Mouse (Mus musculus): Measurements from ENCODE around the gene Cggbp1. TPM values are rescaled to one million over a fixed set of nuclear protein-coding genes. Genes with fewer than 3 reads are reported as not detected.

Gene Cggbp1
- polyA plus RNA-seq, 1 experiment = 17.4 TPM

DNA sequence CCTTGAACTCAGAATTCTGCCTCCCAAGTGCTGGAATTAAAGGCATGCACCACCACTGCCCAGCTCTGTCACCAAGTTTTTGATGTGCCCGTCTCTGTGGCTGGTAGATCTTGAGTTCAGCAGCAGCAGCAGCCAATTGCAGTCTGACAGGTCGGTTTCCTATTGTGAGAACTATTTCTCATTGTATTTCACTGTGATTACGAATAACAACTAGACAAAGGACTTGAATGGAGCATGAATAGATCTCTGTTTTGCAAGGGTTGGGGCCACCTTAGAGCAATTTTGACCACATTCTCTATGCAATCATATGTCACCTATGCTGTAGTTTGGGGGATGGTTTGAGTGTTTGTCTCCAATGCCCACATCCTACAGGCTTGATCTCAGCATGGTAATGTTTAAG lies 29.2 kb downstream of the Cggbp1 start:
- 76% methylated on average over 3 of the region's 3 CpGs for WGBS
- Histone ChIP-seq H3K4me1 (ENCODE audit: control insufficient read depth, insufficient read depth, low read length) (no peaks in the 10 kb centered on the region; the same call in 1 of the 2 replicates), H3K4me3 (replicated peaks; ENCODE audit: extremely low read depth, low read depth, low read length) (no peak overlapping the region)
- no peak for DNase-seq
- no peak for TF ChIP-seq POLR2A (IDR thresholded peaks at IDR 0.05; ENCODE audit: borderline replicate concordance, extremely low read depth, low read depth, low read length)
- TF ChIP-seq CTCF (IDR thresholded peaks at IDR 0.05; ENCODE audit: insufficient read depth, low read length) = no peak

DNA sequence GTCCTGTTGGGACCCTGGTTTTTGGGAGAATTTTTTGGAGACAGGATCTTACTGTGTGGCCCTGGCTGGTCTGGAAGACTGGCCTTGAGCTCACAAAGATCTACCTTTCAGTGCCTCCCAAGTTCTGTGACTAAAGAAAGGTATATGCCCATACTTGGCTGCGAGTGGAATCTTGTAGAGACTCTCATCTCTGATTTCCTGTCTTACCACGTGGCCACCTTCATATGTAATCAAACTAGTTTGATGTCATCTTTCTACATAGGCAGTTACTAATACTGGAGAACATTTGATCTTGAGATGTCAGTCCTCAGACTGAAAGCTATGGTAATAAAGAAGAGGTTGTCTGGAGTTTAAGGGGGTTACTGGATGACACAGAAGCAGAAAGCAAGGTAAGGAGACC lies 29.6 kb downstream of the Cggbp1 start:
- TF ChIP-seq POLR2A (IDR thresholded peaks at IDR 0.05; ENCODE audit: borderline replicate concordance, extremely low read depth, low read depth, low read length) (no peak), CTCF (IDR thresholded peaks at IDR 0.05; ENCODE audit: insufficient read depth, low read length) (no peak)
- no peak overlapping the region for H3K4me3 ChIP-seq (replicated peaks; ENCODE audit: extremely low read depth, low read depth, low read length)
- 64% methylated on average over 2 of the region's 2 CpGs for WGBS
- no peak for DNase-seq
- H3K4me1 ChIP-seq (ENCODE audit: control insufficient read depth, insufficient read depth, low read length) = no peaks in the 10 kb centered on the region; the same call in 1 of the 2 replicates

DNA sequence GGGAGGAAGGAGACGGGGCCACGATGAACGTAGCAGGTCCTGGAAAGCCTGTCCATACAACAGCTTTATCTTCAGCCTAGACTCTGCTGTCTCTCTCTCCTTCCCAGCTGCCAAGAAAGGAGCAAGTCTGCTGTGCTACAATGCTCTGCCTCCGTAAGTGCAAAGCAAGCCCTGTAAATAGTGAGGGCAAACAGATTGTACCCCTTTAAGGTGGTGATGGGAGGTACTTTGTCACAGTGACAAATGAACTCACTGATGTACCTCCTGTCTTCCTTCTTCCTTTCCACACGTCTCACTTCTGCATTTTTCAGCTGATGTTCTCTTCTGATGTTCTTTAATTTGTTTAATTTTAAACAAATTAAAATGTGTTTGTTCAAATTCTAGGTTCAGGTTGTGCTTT lies 32.1 kb downstream of the Cggbp1 start:
- WGBS = 40% methylated on average over 5 of the region's 5 CpGs
- H3K4me1 ChIP-seq (ENCODE audit: control insufficient read depth, insufficient read depth, low read length) = no peaks in the 10 kb centered on the region; the same call in 1 of the 2 replicates
- no peak for TF ChIP-seq POLR2A (IDR thresholded peaks at IDR 0.05; ENCODE audit: borderline replicate concordance, extremely low read depth, low read depth, low read length)
- no peak for TF ChIP-seq CTCF (IDR thresholded peaks at IDR 0.05; ENCODE audit: insufficient read depth, low read length)
- H3K4me3 ChIP-seq (replicated peaks; ENCODE audit: extremely low read depth, low read depth, low read length) = no peak overlapping the region
- no peak for DNase-seq

DNA sequence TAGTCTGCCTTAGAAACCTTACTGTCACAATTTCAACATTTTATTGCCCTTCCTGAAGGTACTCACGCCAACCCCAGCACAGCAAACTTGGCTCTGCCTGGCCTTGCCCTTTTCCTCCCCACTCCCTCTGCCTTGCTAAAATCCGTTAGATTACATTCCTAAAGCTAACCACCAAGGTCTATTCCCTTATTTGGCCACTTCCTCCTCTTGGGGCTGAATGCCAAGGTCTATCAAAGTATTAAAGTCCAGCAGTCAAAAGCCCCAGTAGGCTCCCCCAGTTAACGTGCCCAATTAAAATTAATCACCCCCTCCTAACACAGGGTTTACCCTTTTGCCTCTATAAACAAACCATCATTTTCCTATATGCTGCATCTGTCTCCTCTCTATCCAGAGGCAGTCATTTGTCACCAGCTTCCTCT lies 32.6 kb downstream of the Cggbp1 start:
- 9% methylated on average over 3 of the region's 3 CpGs for WGBS
- no peak for DNase-seq
- Histone ChIP-seq H3K4me3 (replicated peaks; ENCODE audit: extremely low read depth, low read depth, low read length) (no peak overlapping the region), H3K4me1 (ENCODE audit: control insufficient read depth, insufficient read depth, low read length) (no peaks in the 10 kb centered on the region; the same call in 1 of the 2 replicates)
- no peak for TF ChIP-seq POLR2A (IDR thresholded peaks at IDR 0.05; ENCODE audit: borderline replicate concordance, extremely low read depth, low read depth, low read length)
- TF ChIP-seq CTCF (IDR thresholded peaks at IDR 0.05; ENCODE audit: insufficient read depth, low read length) = no peak

DNA sequence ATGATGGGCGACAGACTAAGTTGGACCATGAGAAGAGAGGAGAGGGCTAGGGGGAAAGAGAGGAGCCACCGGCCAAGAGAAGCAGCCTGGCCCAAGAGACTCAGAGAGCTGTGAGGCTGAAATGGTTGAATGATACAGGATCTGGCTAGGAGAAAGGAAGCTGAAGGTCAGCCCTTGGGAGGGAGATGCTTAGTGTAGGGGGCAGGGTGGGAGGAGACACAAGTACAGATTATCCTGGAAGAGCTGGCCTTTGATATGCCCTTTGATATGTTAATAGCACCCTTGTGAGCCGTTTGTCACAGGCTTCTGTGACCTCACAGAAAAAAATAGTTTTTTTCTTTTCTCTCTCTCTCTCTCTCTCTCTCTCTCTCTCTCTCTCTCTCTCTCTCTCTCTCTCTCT lies 33.3 kb downstream of the Cggbp1 start:
- 41% methylated on average over 3 of the region's 3 CpGs for WGBS
- TF ChIP-seq POLR2A (IDR thresholded peaks at IDR 0.05; ENCODE audit: borderline replicate concordance, extremely low read depth, low read depth, low read length) (no peak), CTCF (IDR thresholded peaks at IDR 0.05; ENCODE audit: insufficient read depth, low read length) (no peak)
- DNase-seq = no peak
- H3K4me1 ChIP-seq (ENCODE audit: control insufficient read depth, insufficient read depth, low read length) = no peaks in the 10 kb centered on the region; the same call in 1 of the 2 replicates
- no peak overlapping the region for H3K4me3 ChIP-seq (replicated peaks; ENCODE audit: extremely low read depth, low read depth, low read length)

DNA sequence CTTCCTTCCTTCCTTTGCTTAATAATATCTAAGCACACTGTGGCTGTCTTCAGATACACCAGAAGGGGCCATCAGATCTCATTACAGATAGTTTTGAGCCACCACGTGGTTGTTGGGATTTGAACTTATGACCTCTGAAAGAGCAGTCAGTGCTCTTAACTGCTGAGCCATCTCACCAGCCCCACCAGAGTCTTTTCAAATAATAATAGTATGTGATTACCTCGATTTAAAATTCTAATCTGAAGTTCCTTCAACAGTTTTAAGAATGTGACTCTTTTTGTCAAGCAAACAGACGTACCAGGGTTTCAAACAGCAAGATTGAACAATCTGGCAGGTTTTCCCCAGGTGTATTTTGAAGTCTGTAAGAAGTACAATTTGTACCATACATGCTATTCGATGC lies 33.8 kb downstream of the Cggbp1 start:
- Histone ChIP-seq H3K4me1 (ENCODE audit: control insufficient read depth, insufficient read depth, low read length) (no peaks in the 10 kb centered on the region; the same call in 1 of the 2 replicates), H3K4me3 (replicated peaks; ENCODE audit: extremely low read depth, low read depth, low read length) (no peak overlapping the region)
- no peak for DNase-seq
- 48% methylated on average over 4 of the region's 4 CpGs for WGBS
- TF ChIP-seq CTCF (IDR thresholded peaks at IDR 0.05; ENCODE audit: insufficient read depth, low read length) = no peak
- no peak for TF ChIP-seq POLR2A (IDR thresholded peaks at IDR 0.05; ENCODE audit: borderline replicate concordance, extremely low read depth, low read depth, low read length)

DNA sequence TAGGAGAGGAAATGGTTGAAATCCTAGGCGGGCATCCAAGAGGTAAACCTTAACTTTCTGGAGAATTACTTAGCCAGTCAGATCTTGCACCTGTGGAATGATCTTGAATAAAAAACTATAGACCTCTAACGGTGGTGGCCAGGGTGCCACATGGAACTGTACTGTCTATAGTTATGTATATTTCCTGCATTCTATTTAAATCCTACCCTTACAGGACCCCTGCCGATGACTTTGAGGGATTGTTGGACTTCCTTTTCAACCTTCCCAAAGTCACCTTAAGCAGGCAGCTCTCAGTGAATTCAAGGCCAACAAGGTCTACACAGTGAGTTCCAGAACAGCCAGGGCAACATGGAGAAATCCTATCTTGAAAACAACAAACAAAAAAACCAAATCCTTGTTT lies 37.7 kb downstream of the Cggbp1 start:
- 87% methylated on average over 3 of the region's 3 CpGs for WGBS
- H3K4me3 ChIP-seq (replicated peaks; ENCODE audit: extremely low read depth, low read depth, low read length) = no peak overlapping the region
- TF ChIP-seq POLR2A (IDR thresholded peaks at IDR 0.05; ENCODE audit: borderline replicate concordance, extremely low read depth, low read depth, low read length) (no peak), CTCF (IDR thresholded peaks at IDR 0.05; ENCODE audit: insufficient read depth, low read length) (no peak)
- DNase-seq = no peak
- H3K4me1 ChIP-seq (ENCODE audit: control insufficient read depth, insufficient read depth, low read length) = no peaks in the 10 kb centered on the region

DNA sequence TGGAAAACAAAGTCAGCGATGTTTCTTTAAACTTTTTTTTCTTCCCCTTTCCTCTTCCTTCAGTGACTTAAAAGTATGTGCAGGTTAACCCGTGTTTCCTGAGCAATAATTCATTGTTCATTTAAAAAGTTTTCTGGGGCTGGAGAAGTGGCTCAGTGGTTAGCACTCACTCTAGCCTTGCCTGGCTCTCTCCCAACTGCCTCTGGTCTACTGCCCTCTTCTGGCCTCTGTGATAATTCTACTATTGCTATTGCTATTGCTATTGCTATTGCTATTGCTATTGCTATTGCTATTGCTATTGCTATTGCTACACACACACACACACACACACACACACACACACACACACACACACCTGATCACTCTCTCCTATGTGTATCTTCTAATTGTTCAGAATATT lies 47.3 kb downstream of the Cggbp1 start:
- Histone ChIP-seq H3K4me1 (ENCODE audit: control insufficient read depth, insufficient read depth, low read length) (no peaks in the 10 kb centered on the region), H3K4me3 (replicated peaks; ENCODE audit: extremely low read depth, low read depth, low read length) (no peak overlapping the region)
- 47% methylated on average over 2 of the region's 2 CpGs for WGBS
- no peak for DNase-seq
- TF ChIP-seq POLR2A (IDR thresholded peaks at IDR 0.05; ENCODE audit: borderline replicate concordance, extremely low read depth, low read depth, low read length) = no peak
- peak; percentile 50 for TF ChIP-seq CTCF (IDR thresholded peaks at IDR 0.05; ENCODE audit: insufficient read depth, low read length)

DNA sequence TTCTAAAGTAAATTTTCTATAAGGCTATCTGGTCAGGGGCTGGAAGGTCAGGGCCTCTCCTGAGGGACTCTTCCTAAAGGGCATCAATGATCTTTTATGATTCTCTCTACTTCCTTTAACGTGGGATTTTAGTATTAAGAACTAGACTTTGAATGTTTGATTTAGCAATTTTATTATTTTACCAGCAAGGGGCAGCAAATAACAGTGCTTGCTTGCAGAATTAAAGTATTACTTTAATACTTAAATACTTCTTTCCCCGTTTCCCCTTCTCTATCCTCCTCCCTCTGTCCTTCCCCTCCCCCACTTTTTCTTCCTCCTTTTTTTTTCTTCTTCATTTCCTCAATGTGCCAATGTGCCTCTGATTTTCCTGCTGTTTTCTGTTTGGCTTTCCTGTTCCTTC lies 51.5 kb downstream of the Cggbp1 start:
- H3K4me3 ChIP-seq (replicated peaks; ENCODE audit: extremely low read depth, low read depth, low read length) = no peak overlapping the region
- DNase-seq = no peak
- TF ChIP-seq POLR2A (IDR thresholded peaks at IDR 0.05; ENCODE audit: borderline replicate concordance, extremely low read depth, low read depth, low read length) (no peak), CTCF (IDR thresholded peaks at IDR 0.05; ENCODE audit: insufficient read depth, low read length) (no peak)
- no peaks in the 10 kb centered on the region for H3K4me1 ChIP-seq (ENCODE audit: control insufficient read depth, insufficient read depth, low read length)
- WGBS = 25% methylated on average over 2 of the region's 2 CpGs

DNA sequence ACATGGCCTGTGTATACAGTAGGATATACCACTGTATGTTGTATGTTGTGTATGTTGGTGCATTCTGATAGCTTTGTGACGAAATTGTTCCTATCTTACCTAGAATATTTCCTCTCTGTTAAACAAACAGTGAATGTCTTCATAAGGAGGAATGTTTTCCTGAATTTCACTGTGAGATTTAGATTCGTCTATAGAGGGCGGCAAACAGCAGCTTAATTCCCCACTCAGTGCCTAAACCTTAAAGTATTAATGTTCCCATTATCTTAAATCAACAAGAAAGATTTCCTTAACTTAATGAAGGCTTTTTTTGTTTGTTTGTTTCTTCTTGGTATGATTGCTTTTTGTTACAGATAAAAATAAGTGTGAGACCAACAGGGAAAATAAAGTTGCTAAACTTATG lies 55.3 kb downstream of the Cggbp1 start:
- H3K4me3 ChIP-seq (replicated peaks; ENCODE audit: extremely low read depth, low read depth, low read length) = no peak overlapping the region
- no peaks in the 10 kb centered on the region for H3K4me1 ChIP-seq (ENCODE audit: control insufficient read depth, insufficient read depth, low read length)
- 12% methylated on average over 3 of the region's 3 CpGs for WGBS
- no peak for TF ChIP-seq POLR2A (IDR thresholded peaks at IDR 0.05; ENCODE audit: borderline replicate concordance, extremely low read depth, low read depth, low read length)
- 0 out of 2 replicates have a peak, but pooled peaks have one; percentile 1 for TF ChIP-seq CTCF (IDR thresholded peaks at IDR 0.05; ENCODE audit: insufficient read depth, low read length)
- no peak for DNase-seq

Data from lung, adult 2 months (tissue).